Mouse (Mus musculus): ENCODE measurements around the gene Nhlrc3.

- TF ChIP-seq POLR2A (IDR thresholded peaks at IDR 0.05; ENCODE audit: low read depth, low read length) = no peak
- TF ChIP-seq CTCF (IDR thresholded peaks at IDR 0.05; ENCODE audit: extremely low read depth, insufficient read depth, insufficient read length, insufficient replicate concordance) = no peak
Measured at GRCm38 (mm10) chr3:53462701-53463045, 459 bp downstream of the Nhlrc3 start.
